Mouse (Mus musculus) lung, adult 10 weeks (tissue): ENCODE measurements around the gene Gm21209. TPM values are rescaled to one million over a fixed set of nuclear protein-coding genes. Genes with fewer than 3 reads are reported as not detected.

Source experiments
- polyA plus RNA-seq: library from polyadenylated mRNA; stranded (reverse); fragments of 350-450 nt; fragmentation: Illumina TruSeq; extraction: RNeasy Lipid Tissue Mini Kit (QIAGEN cat#74804); gene quantifications from one replicate; pipeline ENCODE4 v1.2.3, GENCODE M21; 2014; ENCODE audit warnings: low read depth, low replicate concordance; ENCODE audit not compliant: insufficient read depth

Gm21209 gene
- not detected for polyA plus RNA-seq

GRCm38 (mm10) chrY:49570856-49571255, at the start of gene Gm21209:
Gene Gm21209, plus strand, starts transcription at chrY:49571156.

